Mouse (Mus musculus): Measurements from ENCODE around the gene Mbd3l2. TPM values are rescaled to one million over a fixed set of nuclear protein-coding genes. Genes with fewer than 3 reads are reported as not detected.
"Not testable (repeated sequence)": the region's sequence is repeated elsewhere in the genome, so short reads cannot be mapped to it uniquely, and the experiment has no call there.

Mbd3l2 gene
- polyA plus RNA-seq (2015; fragmentation: Nextera tagmentation; extraction: Ambion mirVana), result 0.14 TPM in 1 of 2 replicates, not detected in the other

DNA sequence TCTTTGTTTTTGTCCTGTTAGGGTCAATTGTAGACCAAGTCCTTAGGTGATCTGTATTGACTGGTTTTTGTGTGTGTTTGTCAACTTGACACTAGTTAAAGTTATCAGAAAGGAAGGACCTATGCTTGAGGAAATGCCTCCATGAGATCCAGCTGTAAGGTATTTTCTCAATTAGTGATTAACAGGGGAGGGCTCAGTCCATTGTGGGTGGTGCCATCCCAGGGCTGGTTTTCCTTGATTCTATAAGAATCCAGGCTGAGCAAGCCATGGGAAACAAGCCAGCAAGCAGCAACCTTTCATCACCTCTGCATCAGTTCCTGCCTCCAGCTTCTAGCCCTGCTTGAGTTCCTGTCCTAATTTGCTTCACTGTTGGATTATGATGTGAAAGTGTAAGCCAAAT, at the start of gene Mbd3l2:
Mbd3l2 (plus strand) TSS at position 301 of the 400 bp plus-strand sequence.
- Histone ChIP-seq H3K4me1 (replicated peaks) (no peaks in the 10 kb centered on the region), H3K4me2 (no peak within 1 kb of the TSS), H3K27me3 (no peaks in the 10 kb centered on the region), H3K4me3 (no peak within 1 kb of the TSS), H3K9me3 (no peaks in the 10 kb centered on the region), H3K9ac (no peak within 1 kb of the TSS), H3K27ac (replicated peaks) (no peak within 1 kb of the TSS), H3K36me3 (no peaks in the 10 kb centered on the region)
- ATAC-seq (ENCODE audit: low read depth), result no peak

DNA sequence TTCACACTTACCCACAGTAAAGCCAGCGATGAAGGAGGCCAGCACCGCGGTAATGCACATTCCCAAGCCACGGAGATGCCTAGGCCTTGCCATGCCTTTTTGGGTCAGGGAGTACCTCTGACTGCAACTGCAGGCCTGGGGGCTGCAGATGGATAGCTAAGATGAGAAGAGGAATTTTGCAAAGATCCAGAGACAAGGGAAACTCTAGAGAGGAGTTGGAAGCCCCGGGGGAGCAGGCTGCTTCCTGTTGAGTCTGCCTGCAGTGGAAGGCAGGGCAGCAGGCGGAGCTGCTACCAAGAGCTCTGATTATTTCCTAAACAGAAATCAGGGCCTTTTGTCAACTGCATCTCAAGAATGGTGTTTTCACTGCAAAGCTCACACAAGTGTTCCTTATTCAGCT, 44.7 kb upstream of the Mbd3l2 start:
- no peak overlapping the region for H3K27ac ChIP-seq (replicated peaks)
- no peak overlapping the region for H3K4me2 ChIP-seq
- no peaks in the 10 kb centered on the region for H3K36me3 ChIP-seq
- H3K9ac ChIP-seq, result no peak overlapping the region
- H3K4me1 ChIP-seq (replicated peaks), result no peaks in the 10 kb centered on the region
- WGBS, result 40% methylated on average over 6 of the region's 6 CpGs
- no peak overlapping the region for H3K4me3 ChIP-seq
- no peaks in the 10 kb centered on the region for H3K9me3 ChIP-seq
- no peak for ATAC-seq (ENCODE audit: low read depth)
- no peaks in the 10 kb centered on the region for H3K27me3 ChIP-seq

GRCm38 (mm10) chr9:18399629-18400028, 30.8 kb upstream of the Mbd3l2 start:
- ATAC-seq (ENCODE audit: low read depth), result no peak
- no peaks in the 10 kb centered on the region for H3K9me3 ChIP-seq
- no peaks in the 10 kb centered on the region for H3K27me3 ChIP-seq
- no peaks in the 10 kb centered on the region for H3K36me3 ChIP-seq
- H3K4me3 ChIP-seq, result no peak overlapping the region
- H3K27ac ChIP-seq (replicated peaks), result no peak overlapping the region
- no peak overlapping the region for H3K9ac ChIP-seq
- no peak overlapping the region for H3K4me2 ChIP-seq
- H3K4me1 ChIP-seq (replicated peaks), result no peaks in the 10 kb centered on the region
- WGBS, result 74% methylated on average over 1 of the region's 1 CpGs

DNA sequence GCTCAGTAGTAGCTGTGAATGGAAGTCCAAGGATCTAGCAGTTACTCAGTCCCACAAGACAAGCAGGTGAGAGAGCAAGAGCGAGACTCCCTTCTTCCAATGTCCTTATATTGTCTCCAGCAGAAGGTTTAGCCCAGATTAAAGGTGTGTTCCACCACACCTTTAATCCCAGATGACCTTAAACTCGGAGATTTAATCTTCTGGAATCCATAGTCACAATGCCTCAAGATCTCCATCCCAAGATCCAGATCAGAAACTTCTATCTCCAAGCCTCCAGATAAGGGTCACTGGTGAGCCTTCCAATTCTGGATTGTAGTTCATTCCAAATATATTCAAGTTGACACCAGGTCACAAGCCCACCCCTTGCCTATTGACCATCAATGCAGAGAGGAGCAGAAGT, 27.6 kb upstream of the Mbd3l2 start, which contains the start of gene Naalad2:
Naalad2 (minus strand) TSS at position 101 of the 400 bp plus-strand sequence.
- not testable (repeated sequence) for H3K36me3 ChIP-seq; H3K4me1 ChIP-seq (replicated peaks); ATAC-seq (ENCODE audit: low read depth); H3K4me3 ChIP-seq; H3K27me3 ChIP-seq; H3K9ac ChIP-seq; H3K27ac ChIP-seq (replicated peaks); H3K4me2 ChIP-seq; H3K9me3 ChIP-seq
- 81% methylated on average over 2 of the region's 2 CpGs for WGBS

- H3K9me3 ChIP-seq, result no peaks in the 10 kb centered on the region
- no peak for ATAC-seq (ENCODE audit: low read depth)
- H3K9ac ChIP-seq, result no peak within 1 kb of the TSS
- H3K4me1 ChIP-seq (replicated peaks), result no peaks in the 10 kb centered on the region
- no peaks in the 10 kb centered on the region for H3K36me3 ChIP-seq
- H3K27me3 ChIP-seq, result no peaks in the 10 kb centered on the region
- no peak within 1 kb of the TSS for H3K27ac ChIP-seq (replicated peaks)
- H3K4me3 ChIP-seq, result no peak within 1 kb of the TSS
- H3K4me2 ChIP-seq, result no peak within 1 kb of the TSS
- WGBS, result 71% methylated on average over 1 of the region's 1 CpGs
Measured at GRCm38 (mm10) chr9:18404118-18404517, 26.3 kb upstream of the Mbd3l2 start, which contains the start of gene Ubtfl1. TSS of gene Ubtfl1 (plus strand) at chr9:18404418.

DNA sequence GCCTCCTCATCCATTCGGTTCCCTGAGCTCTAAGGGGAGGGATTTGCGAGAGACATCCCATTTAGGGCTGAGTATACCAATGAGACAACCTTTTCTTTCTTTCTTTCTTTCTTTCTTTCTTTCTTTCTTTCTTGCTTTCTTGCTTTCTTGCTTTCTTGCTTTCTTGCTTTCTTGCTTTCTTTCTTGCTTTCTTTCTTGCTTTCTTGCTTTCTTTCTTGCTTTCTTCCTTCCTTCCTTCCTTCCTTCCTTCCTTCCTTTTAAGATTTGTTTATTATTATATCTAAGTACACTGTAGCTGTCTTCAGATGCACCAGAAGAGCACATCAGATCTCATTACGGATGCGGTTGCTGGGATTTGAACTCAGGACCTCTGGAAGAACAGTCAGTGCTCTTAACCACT, 18.1 kb upstream of the Mbd3l2 start:
- not testable (repeated sequence) for H3K9ac ChIP-seq; H3K4me3 ChIP-seq; H3K36me3 ChIP-seq; H3K27me3 ChIP-seq; H3K4me1 ChIP-seq (replicated peaks); H3K4me2 ChIP-seq; H3K9me3 ChIP-seq; H3K27ac ChIP-seq (replicated peaks); ATAC-seq (ENCODE audit: low read depth)
- WGBS, result 74% methylated on average over 4 of the region's 4 CpGs

GRCm38 (mm10) chr9:18431687-18432086, 1.2 kb downstream of the Mbd3l2 start:
- 78% methylated on average over 10 of the region's 10 CpGs for WGBS
- H3K27ac ChIP-seq (replicated peaks), result no peak overlapping the region

DNA sequence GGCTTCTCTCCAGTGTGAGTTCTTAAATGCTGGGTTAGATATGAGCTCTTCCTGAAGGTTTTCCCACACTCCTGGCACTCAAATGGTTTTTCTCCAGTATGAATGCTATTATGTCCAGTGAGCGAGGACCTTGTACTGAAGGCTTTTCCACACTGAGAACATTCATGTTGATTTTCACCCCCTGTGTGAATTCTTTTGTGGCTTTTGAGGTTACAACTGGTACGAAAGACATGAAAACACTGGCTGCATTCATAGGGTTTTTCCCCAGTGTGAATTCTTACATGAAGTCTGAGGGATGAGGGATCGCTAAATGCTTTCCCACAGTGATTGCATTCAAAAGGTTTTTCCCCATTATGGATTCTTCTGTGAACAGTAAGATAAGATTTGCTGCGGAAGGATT, 26.1 kb downstream of the Mbd3l2 start:
- no peak overlapping the region for H3K9ac ChIP-seq
- peaks cover 9% of the 10 kb centered on the region for H3K9me3 ChIP-seq
- H3K4me3 ChIP-seq, result no peak overlapping the region
- no peak for ATAC-seq (ENCODE audit: low read depth)
- H3K4me1 ChIP-seq (replicated peaks), result no peaks in the 10 kb centered on the region
- H3K4me2 ChIP-seq, result no peak overlapping the region
- no peaks in the 10 kb centered on the region for H3K27me3 ChIP-seq
- H3K36me3 ChIP-seq, result peaks cover 62% of the 10 kb centered on the region
- 71% methylated on average over 4 of the region's 4 CpGs for WGBS
- no peak overlapping the region for H3K27ac ChIP-seq (replicated peaks)

More at GRCm38 (mm10) chr9:18431687-18432086, 1.2 kb downstream of the Mbd3l2 start:
- no peak overlapping the region for H3K4me2 ChIP-seq
- no peak overlapping the region for H3K4me3 ChIP-seq
- no peak for ATAC-seq (ENCODE audit: low read depth)
- no peaks in the 10 kb centered on the region for H3K27me3 ChIP-seq
- no peak overlapping the region for H3K9ac ChIP-seq
- H3K9me3 ChIP-seq, result no peaks in the 10 kb centered on the region
- no peaks in the 10 kb centered on the region for H3K4me1 ChIP-seq (replicated peaks)
- no peaks in the 10 kb centered on the region for H3K36me3 ChIP-seq

- H3K4me1 ChIP-seq (replicated peaks), result peaks cover 11% of the 10 kb centered on the region
- H3K9me3 ChIP-seq, result peaks cover 4% of the 10 kb centered on the region; the same call in 1 of the 2 replicates
- no peak for ATAC-seq (ENCODE audit: low read depth)
- H3K27ac ChIP-seq (replicated peaks), result no peak overlapping the region
- 42% methylated on average over 3 of the region's 3 CpGs for WGBS
- no peaks in the 10 kb centered on the region for H3K27me3 ChIP-seq
- H3K4me2 ChIP-seq, result no peak overlapping the region
- no peak overlapping the region for H3K4me3 ChIP-seq
- H3K36me3 ChIP-seq, result peaks cover 67% of the 10 kb centered on the region
- no peak overlapping the region for H3K9ac ChIP-seq
Measured at GRCm38 (mm10) chr9:18467350-18467749, 36.9 kb downstream of the Mbd3l2 start.

- no peak overlapping the region for H3K4me2 ChIP-seq
- H3K9me3 ChIP-seq, result peaks cover 4% of the 10 kb centered on the region; the same call in 1 of the 2 replicates
- H3K36me3 ChIP-seq, result peaks cover 60% of the 10 kb centered on the region
- no peaks in the 10 kb centered on the region for H3K27me3 ChIP-seq
- H3K9ac ChIP-seq, result no peak overlapping the region
- WGBS, result 86% methylated on average over 3 of the region's 3 CpGs
- no peak for ATAC-seq (ENCODE audit: low read depth)
- H3K4me1 ChIP-seq (replicated peaks), result peaks cover 16% of the 10 kb centered on the region
- no peak overlapping the region for H3K27ac ChIP-seq (replicated peaks)
- H3K4me3 ChIP-seq, result no peak overlapping the region
Measured at GRCm38 (mm10) chr9:18468005-18468404, 37.6 kb downstream of the Mbd3l2 start.

DNA sequence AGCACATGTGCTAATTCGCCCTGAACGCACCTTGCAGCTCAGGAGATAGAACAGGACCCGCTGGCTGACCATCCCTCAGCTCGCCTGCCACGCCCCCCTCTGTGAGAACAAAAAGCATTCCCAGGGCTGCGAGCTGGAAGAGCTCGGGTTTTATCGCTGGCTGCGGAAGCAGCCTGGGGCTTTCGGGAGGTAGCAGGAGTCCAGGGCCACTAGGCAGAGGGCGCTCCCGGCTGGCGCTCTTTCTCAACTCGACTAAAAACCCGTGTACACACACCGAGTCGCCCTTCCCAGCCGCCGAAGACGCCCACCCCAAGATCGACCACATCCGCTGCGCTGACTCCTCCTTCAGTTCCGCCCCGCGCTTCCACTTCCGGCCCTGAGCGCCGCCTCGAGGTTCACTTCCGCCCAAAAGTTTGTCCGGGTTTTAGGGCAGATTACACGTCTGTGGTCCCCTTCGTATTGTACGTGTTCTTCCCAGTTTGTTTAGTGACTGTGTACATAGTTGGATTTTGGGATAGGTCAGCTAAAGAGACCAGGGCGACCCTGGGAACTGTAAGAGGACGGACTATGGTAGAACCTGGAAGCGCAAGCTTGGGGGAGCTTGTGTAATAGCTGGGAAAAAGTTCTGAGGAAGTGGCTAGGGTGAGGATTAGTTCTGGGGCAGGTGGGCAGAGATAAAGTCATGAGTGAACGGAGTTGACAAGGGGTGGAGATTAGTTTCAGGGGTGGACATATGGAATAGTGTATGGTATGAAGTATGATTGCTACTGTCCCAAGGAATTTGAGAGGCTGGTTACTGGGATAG, 43.1 kb downstream of the Mbd3l2 start:
- peaks cover 5% of the 10 kb centered on the region for H3K4me1 ChIP-seq (replicated peaks)
- H3K4me2 ChIP-seq, result peak overlapping the region; percentile 73
- peaks cover 11% of the 10 kb centered on the region for H3K27me3 ChIP-seq
- peaks cover 9% of the 10 kb centered on the region for H3K36me3 ChIP-seq
- H3K9ac ChIP-seq, result peak overlapping the region; percentile 82
- 5% methylated on average over 39 of the region's 39 CpGs for WGBS
- H3K27ac ChIP-seq (replicated peaks), result peak overlapping the region; percentile 94
- peak; percentile 98 for ATAC-seq (ENCODE audit: low read depth)
- H3K9me3 ChIP-seq, result no peaks in the 10 kb centered on the region
- peak overlapping the region; percentile 64 for H3K4me3 ChIP-seq

GRCm38 (mm10) chr9:18478168-18478567, 47.7 kb downstream of the Mbd3l2 start, which contains the start of the genes Zfp558 and Mbd3l1:
TSS of gene Zfp558 (minus strand) at chr9:18478268.
TSS of gene Mbd3l1 (plus strand) at chr9:18478359.
- Histone ChIP-seq H3K4me2 (no peak within 1 kb of the TSS), H3K27ac (replicated peaks) (no peak within 1 kb of the TSS), H3K9me3 (no peaks in the 10 kb centered on the region), H3K4me1 (replicated peaks) (no peaks in the 10 kb centered on the region), H3K4me3 (no peak within 1 kb of the TSS), H3K27me3 (peaks cover 11% of the 10 kb centered on the region), H3K9ac (no peak within 1 kb of the TSS), H3K36me3 (no peaks in the 10 kb centered on the region)
- ATAC-seq (ENCODE audit: low read depth), result no peak
- WGBS, result 75% methylated on average over 3 of the region's 3 CpGs
